Mouse (Mus musculus) brain, adult 10 weeks (tissue): ENCODE measurements around the gene Mif. TPM values are rescaled to one million over a fixed set of nuclear protein-coding genes. Genes with fewer than 3 reads are reported as not detected.

ENCODE experiments used
- polyA plus RNA-seq: library from polyadenylated mRNA; stranded (reverse); fragments of 350-450 nt; fragmentation: Illumina TruSeq; extraction: RNeasy Lipid Tissue Mini Kit (QIAGEN cat#74804); gene quantifications from one replicate; pipeline ENCODE4 v1.2.3, GENCODE M21; 2015; ENCODE audit warnings: low read depth, low replicate concordance

The Mif gene
- polyA plus RNA-seq: 528 TPM

GRCm38 (mm10) chr10:75859786-75860470 lies at the start of gene Mif:
TSS of gene Mif (minus strand) at chr10:75860240.

GRCm38 (mm10) chr10:75893089-75893750 lies 33.2 kb upstream of the Mif start, which contains the start of gene Derl3:
TSS of gene Derl3 (plus strand) at chr10:75893413.

GRCm38 (mm10) chr10:75837248-75837759 lies 22.7 kb downstream of the Mif start, which contains the start of gene Gstt2:
TSS of gene Gstt2 (minus strand) at chr10:75837424.

GRCm38 (mm10) chr10:75822443-75822842 lies 37.6 kb downstream of the Mif start, which contains the start of gene Gstt4:
TSS of gene Gstt4 (minus strand) at chr10:75822543.

Other genes starting within 250 kb of the Mif start
- 7.7 TPM for gene Susd2, start 216.2 kb downstream of the Mif start, polyA plus RNA-seq
- 29.4 TPM for gene Cabin1, start 95.9 kb downstream of the Mif start, polyA plus RNA-seq
- gene Ddt, start 86.8 kb downstream of the Mif start, polyA plus RNA-seq: 156 TPM
- not detected for gene Gm20441, start 79.3 kb downstream of the Mif start, polyA plus RNA-seq
- gene Gstt3, start 78.8 kb downstream of the Mif start, polyA plus RNA-seq: 5.8 TPM
- gene Gstt1, start 61.7 kb downstream of the Mif start, polyA plus RNA-seq: 28.5 TPM
- not detected for gene Gstt4, start 37.7 kb downstream of the Mif start, polyA plus RNA-seq
- gene Gstt2, start 22.8 kb downstream of the Mif start, polyA plus RNA-seq: 4.0 TPM
- gene Derl3, start 33.2 kb upstream of the Mif start, polyA plus RNA-seq: 2.9 TPM
- 82.4 TPM for gene Smarcb1, start 61.4 kb upstream of the Mif start, polyA plus RNA-seq
- gene Chchd10, start 72.9 kb upstream of the Mif start, polyA plus RNA-seq: 417 TPM
- gene Mmp11, start 76.3 kb upstream of the Mif start, polyA plus RNA-seq: 2.2 TPM
- 1.7 TPM for gene Gm867, start 80.4 kb upstream of the Mif start, polyA plus RNA-seq
- gene Vpreb3, start 82.8 kb upstream of the Mif start, polyA plus RNA-seq: not detected
- not detected for gene Gm5134, start 94.3 kb upstream of the Mif start, polyA plus RNA-seq
- gene Zfp280b, start 172.4 kb upstream of the Mif start, polyA plus RNA-seq: 10.4 TPM